Mouse (Mus musculus): Measurements from ENCODE around the gene Tmem273.

The Tmem273 gene

DNA sequence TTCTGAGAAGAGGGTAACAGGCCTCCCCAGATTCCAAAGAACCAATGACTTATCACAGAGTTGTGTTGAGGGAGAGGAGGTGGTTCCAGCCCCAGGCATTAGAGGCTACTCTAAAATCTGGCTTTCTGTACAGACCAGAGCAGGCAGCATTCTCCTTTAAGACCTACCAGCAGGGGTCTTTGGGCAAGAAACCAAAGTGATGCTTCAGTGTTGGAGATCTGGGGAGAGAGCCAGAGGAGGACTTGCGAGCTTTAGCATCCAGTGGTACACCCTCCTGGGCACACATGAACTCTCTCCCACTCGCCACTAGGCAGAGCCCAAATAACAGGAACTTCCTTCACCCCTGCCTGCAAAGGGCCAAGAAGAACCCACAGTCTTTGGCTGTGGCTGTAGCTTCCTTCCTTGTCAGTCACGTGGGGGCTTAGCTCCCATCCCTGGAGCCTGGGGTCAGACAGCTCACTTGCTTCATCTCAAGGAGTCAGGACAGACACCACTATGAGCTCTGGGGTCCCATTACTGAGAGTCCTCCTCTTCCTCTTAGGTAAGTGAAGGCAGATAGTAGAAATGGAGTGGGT is at the start of gene Tmem273:
Gene Tmem273, plus strand, starts transcription at position 408 of the 575 bp plus-strand sequence.
- DNase-seq (ENCODE audit: low spot score), result no peak

DNA sequence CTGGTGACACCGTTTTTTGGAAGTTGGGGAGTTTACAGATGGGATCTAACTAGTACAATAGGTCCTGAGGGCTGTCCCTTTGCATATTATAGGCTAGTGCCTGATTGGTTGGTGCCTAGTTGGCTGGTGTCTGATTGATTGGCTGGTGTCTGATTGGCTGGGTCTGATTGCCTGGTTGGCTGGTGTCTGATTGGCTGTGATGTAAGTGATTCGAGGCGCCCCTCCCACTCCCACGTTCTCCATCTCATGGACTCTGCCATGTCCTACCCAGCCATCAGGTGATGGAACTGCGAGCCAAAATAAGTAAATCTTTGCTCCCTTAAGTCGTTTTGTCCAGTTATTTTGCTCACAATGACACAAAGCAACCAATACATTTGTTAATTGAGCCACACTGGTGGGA is 49.2 kb upstream of the Tmem273 start:
- DNase-seq (ENCODE audit: low spot score), result no peak

DNA sequence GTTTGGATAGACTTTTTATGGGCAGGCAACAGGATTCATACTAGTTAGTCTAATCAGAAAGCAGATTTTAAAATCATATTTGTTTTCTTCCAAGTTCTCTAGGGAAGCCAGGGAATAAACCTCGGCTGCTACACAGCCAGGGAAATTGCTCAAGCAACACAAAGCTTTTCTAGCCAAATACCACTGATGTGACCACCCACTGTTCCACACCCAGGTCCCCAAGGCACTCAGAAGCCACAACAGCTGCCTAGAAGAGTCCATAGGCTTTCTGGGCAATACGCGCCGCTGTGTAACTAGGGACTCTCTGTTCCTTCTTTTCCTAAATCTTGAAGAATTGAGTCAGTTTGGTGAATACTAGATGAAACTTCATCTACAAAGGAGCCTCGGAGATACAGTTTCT is 47.2 kb upstream of the Tmem273 start:
- no peak for DNase-seq (ENCODE audit: low spot score)

DNA sequence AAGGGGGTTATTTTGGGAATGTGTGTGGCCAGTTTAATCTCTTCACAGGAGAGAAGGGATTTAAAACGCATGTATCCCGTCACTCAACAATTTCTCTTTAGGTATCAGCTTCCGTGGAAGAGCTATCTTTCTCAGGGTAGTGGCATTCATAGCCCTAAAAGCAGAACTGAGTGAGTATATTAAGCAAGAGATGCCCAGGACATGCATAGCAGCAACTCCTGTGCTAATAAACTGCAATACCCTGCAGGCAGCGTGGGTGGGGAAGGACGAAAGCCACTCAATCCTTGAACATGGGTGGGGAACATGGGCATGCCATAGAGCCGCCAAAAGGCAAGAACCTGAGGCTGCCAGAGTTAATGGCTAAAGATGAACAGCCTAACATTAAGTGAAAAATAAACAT is 37.2 kb upstream of the Tmem273 start:
- DNase-seq (ENCODE audit: low spot score), result no peak

DNA sequence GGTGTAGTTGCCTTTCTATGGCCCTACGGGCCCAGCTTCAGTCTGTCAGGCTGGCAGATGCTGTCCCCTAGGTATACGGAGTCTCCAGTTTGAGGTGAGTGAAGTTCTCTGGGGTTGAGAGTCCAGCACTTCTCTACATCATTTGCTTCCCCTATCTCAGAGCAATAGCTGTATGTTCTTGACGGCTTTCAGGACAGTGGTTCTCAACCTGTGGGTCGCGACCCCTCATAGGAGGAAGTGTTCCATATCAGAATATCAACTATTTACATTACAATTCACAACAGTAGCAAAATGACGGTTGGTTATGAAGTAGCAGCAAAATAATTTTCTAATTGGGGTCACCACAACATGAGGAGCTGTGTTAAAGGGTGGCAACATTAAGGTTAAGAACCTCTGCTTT is 35.0 kb upstream of the Tmem273 start:
- DNase-seq (ENCODE audit: low spot score), result no peak

DNA sequence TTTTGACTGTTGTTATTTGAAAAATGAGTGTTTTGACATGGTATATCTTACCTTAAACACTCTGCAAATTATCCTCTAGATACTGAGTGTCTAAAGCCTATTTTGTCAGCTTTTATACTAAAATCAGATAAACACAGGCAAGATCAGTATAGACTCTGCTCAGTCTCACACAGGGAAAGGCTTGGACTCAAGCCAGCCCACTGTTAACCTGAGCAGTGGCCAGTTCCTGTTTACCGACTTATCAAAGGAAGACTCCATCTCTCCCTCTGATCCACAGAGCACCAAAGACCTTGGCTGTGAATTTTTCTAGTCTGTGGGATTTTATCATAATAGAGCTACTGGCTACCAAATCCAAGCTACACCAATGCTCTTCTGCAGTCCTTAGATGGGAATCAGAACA is 31.5 kb upstream of the Tmem273 start:
- DNase-seq (ENCODE audit: low spot score), result no peak

DNA sequence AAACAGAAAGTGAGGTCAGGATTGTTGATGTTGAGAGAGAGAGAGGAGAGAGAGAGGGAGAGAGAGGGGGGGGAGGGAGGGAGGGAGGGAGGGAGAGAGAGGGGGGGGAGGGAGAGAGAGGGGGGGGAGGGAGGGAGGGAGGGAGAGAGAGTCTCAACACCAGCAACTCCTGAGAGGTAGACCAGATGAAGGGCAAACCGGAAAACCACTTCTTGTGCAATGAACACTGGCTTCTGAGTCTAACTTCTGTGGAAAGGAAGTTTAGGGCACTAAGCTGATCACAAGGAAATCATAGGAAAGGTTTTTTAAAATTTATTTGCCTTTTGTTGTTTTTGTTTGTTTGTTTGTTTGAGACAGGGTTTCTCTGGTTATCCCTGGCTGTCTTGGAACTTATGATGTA is 23.6 kb upstream of the Tmem273 start:
- no peak for DNase-seq (ENCODE audit: low spot score)

DNA sequence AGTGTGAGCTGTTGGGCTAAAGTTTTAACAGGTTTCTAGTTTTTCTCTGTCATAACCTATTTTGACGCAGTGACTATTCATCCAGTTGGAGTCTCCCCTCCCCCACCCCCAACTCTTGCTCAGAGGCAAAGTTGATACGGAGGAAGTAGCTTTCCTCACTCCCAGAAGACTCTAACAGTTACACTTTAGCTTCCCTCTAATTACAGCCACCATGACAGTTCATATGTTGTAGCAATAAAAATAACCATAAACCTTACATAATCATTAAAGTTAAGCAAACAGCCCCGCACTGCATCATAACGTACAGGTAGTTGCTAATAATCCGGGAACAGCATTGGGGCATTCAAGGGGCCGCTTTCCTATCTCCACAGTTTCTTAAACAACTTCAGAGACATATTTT is 15.2 kb upstream of the Tmem273 start:
- no peak for DNase-seq (ENCODE audit: low spot score)

DNA sequence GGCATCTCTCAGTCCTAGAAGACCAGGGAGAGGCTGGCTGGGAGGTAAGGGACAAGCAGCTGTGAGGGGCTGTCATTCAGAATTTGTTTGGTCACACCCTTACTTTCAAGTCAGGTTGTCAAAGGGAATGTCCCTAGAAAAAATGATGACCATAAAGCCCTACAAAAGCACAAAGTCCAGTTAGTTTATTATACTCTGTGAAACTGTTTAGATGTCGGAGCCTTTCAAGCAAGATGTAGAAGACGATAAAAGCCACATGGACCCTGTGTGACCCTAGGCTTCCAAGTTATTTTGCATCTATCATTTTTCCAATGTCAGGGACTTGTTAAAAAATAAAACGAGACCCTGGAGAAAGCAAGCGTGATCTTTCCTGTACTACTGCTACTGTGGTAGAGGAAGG is 13.7 kb upstream of the Tmem273 start:
- DNase-seq (ENCODE audit: low spot score), result no peak

DNA sequence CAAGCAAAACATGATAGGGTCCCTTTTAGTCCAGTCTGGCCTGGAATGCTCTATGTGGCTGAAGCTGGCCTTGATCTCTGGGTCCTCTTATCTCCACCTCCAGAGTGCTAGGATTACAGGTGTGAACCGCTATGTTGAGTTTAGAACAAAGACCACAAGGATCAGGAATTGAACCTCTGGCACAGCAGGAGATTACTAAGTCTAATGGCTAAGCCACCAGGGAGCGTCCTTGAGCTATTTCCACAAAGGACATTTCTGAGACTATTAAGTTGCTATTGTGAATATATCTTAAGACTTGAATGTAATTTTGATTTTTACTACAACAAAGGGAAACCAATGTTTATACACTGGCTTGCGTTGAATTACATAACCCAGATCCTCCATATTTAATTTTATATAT is 13.0 kb upstream of the Tmem273 start:
- DNase-seq (ENCODE audit: low spot score), result peak; percentile 34

DNA sequence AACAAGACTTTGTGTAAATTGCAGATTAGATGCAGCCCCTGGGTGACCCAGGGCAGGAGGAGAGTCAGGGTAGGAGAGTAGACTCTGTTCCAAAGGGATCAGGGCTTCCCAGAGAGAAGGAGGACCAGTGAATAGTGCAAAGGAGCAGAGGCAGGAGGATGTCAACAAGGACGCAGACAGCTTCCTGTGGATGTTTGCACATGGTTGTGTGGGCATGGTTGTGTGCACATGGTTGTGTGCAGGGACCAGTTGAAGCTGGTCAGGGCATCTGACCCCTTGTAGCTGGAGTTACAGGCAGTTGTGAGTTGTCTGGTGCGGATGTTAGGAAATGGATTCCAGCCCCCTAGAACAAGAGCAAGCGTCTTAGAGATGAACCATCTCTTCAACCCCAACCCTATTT is 12.3 kb upstream of the Tmem273 start:
- no peak for DNase-seq (ENCODE audit: low spot score)

DNA sequence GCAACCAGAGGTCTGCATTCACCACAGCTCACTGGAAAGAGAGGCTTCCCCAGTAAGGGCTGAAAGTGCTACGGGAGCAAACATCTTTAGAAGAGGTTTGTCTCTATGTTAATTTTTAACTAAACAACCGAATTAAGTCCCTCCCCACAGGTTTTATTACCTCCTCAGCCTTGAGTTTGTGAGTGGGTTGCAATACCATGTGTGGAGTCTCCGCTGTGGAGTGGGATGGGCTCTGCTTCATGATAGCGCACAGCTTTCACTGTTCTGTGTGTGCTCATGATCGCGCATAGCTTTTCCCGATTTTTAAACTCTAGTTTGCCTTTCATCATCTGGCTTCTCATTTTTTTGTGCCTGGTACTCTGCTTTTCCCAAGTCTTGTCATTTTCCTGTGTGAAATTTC is 9.7 kb upstream of the Tmem273 start:
- no peak for DNase-seq (ENCODE audit: low spot score)

DNA sequence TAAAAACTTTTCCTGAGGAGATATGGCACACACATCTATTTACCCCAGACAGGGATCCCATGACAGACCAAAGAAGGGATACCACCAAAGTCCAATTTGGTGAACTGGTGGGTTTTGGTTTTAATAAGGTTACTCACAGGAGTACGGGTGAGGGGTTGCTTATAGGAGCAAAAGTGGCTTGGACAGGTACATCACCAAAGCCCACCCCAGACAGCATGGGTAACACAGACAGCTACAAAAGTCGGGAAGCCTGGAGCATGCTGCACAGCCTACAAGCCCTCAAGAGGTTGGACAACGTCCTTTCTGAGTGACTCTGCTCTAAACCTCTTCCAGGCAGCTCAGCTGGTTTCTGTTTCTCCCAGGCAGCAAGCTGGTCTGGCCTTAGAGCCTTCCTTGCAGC is 7.4 kb upstream of the Tmem273 start:
- DNase-seq (ENCODE audit: low spot score), result no peak

DNA sequence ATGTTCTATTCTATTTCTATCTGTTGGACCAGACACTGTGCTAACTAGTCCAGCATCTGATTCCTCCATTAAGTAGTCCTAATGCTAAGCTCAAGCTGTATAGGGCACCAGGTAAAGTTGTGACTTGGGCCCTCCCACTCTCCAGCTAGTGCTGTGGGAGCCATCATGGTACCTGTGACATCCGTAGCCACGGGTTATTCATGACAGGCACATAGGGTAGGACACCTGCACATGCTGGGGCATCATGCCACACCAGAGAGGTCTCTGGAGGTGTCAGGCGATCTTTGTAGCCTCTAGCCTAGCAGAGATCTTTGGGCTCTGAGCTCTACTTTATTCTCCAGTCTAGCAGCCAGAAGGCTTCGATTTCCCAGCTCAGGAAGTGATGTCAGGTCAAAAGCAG is 2.9 kb upstream of the Tmem273 start:
- no peak for DNase-seq (ENCODE audit: low spot score)

DNA sequence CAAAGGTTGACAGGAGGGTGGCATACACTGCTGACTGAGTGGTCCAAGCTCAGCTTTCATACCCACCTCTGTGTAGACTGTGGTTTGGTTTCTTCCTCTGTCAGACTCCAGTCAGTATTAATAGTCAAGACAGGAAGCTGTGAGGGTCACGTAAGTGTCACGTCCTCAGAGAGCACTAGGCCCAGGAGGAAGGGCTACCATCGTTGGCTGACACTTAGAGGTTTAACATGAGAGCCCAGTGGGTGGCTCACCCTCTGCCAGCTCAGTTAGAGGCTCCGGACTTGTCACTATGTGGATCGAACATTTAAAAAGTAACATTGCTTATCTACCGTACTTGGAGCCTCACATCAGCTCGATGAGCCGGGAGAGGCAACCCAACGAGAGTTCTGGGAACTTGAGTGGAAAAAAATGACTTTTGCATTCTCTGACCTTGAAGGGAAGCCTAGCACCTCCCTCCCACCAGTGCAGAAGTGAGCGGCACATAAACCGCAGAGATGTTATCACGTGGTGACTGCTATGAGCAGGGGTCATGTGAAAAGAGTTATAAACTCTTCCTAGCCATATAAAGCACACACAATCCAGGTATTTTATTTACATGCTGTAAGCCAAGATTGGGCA is 1.5 kb upstream of the Tmem273 start:
- DNase-seq (ENCODE audit: low spot score), result no peak

DNA sequence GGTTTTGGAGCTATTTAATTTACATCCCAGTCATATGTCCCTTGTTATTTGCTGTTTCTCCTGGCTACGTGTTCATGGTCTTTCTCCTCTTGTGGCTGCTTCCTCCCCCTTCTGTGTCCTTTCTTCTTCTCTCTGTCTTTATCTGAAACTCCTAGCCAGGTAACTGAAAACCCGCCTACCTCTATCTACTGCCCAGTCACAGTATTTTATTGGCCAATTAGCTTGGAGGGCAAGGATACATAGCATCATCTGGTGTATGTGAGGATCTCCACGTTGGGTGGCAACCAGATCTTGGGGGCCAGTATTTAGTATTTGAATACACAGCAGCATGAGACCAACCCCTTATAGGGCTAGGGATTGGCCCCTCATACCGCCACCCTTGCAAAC is 1.0 kb upstream of the Tmem273 start:
- DNase-seq (ENCODE audit: low spot score), result no peak

DNA sequence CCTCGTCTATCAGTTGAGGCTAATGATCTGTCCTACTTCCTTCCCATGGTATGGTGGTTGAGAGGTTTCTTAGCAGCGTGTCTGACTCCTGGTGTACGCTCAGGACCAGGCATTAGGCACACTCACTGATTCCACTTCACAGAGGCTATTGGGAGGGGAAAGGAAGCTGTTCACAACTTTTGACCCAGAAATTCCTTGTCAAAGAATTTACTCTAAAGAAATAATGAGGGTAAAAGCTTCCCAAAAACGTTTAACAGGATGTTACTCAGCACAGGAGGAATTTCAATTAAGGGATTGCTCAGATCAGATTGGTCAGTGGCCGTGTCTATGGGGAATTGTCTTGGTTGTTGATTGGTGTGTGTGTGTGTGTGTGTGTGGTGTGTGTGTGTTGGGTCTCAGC is 1.9 kb downstream of the Tmem273 start:
- DNase-seq (ENCODE audit: low spot score), result no peak

DNA sequence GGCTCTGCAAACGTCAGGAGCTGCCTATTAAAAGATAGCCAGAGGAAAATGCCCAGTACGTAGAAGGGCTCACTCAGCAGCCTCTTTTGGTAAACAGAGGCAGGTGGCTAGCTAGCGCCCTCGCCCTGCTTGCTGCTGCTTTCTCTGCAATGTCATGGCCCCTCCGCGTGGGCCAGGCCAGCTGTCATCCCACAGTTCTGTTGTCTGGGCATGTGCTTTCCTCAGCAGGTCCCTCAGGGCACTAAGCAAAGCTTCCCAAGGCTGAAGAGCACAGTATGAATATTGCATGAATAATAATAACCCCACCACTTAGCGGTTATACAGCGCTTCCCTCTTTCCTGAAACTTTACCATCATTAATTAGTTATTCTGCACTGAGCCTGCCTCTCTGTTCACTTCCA is 10.6 kb downstream of the Tmem273 start:
- no peak for DNase-seq (ENCODE audit: low spot score)

DNA sequence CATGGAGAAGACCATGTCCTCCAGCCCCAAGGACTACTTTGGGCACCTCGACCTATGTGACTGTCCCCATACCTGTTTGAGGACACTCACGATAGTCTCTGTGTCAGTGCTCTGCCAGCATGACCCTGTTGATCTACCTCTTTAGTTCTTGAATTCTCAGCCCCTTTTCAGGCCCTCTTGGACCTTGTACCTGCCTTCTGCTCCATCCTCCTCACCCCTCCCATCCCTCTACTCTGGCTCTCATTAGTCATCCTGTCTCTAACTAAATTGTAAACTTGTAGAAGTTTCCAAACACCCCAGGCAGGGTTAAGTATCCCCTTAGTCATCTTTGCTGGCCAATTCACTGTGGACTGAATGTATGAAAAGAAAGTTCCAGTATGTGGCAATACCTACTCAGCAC is 12.0 kb downstream of the Tmem273 start:
- DNase-seq (ENCODE audit: low spot score), result no peak

DNA sequence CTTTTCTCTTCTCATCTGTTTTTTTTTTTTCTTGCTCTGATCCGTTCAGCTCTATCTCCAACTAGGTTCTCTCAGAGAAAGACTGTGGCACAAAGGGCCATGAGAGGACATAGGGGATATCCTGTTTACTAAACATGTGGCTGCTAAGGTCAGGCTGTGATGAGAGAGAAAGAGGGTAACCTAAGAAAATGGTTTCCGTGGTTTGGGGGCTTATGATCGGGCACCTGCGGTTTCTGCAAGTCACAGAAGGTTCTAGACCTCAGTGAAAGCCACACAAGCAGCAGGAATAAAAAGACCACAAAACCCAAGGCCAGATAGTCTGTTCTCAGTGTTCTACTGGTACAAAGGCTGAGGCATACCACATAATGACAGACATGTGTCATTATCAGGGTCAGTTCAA is 12.6 kb downstream of the Tmem273 start:
- DNase-seq (ENCODE audit: low spot score), result no peak

DNA sequence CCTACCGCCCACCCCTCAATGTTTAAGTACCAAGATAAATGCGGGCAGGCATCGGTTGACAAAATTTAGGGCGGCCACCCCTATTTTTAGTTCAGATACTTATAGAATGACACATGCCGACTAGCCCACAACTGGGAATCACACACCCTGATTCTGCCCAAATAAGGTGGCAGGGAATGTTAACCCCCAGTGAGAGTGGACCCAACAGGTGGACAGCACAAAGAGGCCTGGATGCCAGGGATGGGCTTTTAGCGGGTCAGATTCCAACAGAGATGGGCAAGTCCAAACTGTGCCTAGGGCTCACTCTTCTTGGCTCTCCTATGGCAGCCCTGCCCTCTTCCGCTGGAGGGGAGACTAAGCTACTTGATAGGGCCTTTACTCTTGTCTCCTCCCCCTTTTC is 14.3 kb downstream of the Tmem273 start:
- DNase-seq (ENCODE audit: low spot score), result no peak

DNA sequence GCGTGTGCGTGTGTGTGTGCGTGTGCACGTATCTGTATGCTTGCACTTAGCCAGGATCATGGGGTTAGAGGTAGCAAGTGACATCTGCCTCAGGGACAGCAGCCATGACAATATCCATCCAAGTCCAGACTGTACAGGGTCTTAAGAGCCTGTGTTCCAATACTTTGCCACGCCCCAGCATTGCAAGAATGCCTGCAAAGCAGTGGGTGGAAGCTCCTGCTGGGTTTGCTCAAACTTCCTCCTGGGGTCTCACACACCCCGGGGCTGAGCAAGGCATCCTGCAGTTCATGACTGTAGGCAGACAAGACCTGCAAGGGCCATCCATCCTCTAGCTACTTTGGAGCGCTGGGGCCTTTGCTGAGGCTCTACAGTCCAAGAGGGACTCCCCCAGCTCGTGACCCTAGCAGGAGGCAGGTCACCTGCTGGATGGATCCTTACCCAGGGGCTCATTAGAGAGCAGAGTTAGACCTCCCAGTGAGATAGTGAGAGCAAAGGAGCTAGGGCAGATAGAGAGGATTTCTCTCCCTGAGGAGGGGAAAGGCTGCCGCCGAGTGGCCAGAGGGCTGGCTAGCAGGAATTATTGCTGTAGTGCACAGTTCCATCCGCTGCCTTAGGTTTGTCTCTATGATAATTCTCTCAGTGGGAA is 15.4 kb downstream of the Tmem273 start:
- peak; percentile 16 for DNase-seq (ENCODE audit: low spot score)

DNA sequence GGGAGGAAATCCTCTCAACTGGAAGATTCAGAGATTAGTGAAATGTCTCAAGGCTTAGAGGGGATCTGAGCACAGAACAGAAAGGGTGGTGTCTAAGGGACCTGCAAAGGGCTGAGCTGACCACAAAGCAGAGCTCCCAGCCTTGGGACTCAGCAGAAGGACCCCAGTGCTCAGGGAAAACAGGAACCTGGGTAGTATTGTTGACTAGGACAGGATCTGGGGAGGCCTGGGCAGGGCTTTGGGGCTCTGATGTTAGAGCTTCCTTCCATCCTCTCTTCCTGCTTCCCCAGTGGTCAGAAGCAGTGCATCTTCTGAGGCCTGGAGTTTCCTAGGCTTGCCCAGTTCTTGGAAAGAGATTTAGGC is 15.9 kb downstream of the Tmem273 start:
- no peak for DNase-seq (ENCODE audit: low spot score)

DNA sequence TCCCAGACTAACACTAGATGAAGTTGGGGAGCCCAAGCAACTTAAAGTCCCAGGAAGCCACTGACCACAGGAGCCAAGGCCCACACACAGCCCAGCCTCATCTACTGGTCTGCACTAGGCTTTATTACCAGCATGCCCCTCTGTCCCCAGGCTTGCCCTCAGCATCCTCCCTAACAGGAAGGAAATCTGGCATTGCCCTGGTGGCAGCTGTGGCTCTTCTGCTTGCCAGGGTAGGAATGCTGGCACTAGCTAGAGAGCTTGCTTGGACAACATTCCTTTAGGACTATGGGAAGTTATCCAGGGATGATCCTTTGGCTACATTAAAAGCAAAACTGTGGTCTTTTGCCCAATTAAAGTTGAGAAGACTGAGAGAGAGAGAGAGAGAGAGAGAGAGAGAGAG is 24.3 kb downstream of the Tmem273 start:
- no peak for DNase-seq (ENCODE audit: low spot score)
